Mouse (Mus musculus) MEL (cell line): ENCODE data around the gene Fyn.

Experiments
- CHD1 ChIP-seq: IDR thresholded peaks from 2 replicates; pipeline ENCODE4 v1.6.1; 2012; ENCODE audit warnings: low read depth, mild to moderate bottlenecking, inconsistent platforms, low read length, improper control_type of control experiment
- CTCF ChIP-seq, 3 experiments: IDR thresholded peaks in 2 of 3; conservative IDR thresholded peaks in 1 of 3; 2 replicates each; pipeline ENCODE4 v1.5.1; 2011 to 2012; ENCODE audit warnings: low read length in 3 of 3, low read depth in 2 of 3, mild to moderate bottlenecking in 2 of 3, improper control_type of control experiment in 1 of 3, inconsistent platforms in 1 of 3, mixed read lengths in 1 of 3, moderate library complexity in 1 of 3; ENCODE audit not compliant: control insufficient read depth in 1 of 3, insufficient read depth in 1 of 3, poor library complexity in 1 of 3, severe bottlenecking in 1 of 3
- E2F4 ChIP-seq: IDR thresholded peaks from 2 replicates; pipeline ENCODE4 v1.6.1; 2011; ENCODE audit warnings: low read depth, low read length, improper control_type of control experiment, borderline replicate concordance
- EP300 ChIP-seq, 2 experiments: IDR thresholded peaks; 2 replicates each; pipeline ENCODE4 v1.6.1; 2011; ENCODE audit warnings: improper control_type of control experiment in 2 of 2, low read length in 2 of 2, low read depth in 1 of 2, mild to moderate bottlenecking in 1 of 2
- GATA1 ChIP-seq: IDR thresholded peaks from 2 replicates; pipeline ENCODE4 v1.6.1; 2011; ENCODE audit warnings: low read depth, low read length, improper control_type of control experiment
- MYB ChIP-seq: IDR thresholded peaks from 2 replicates; pipeline ENCODE4 v1.6.1; 2011; ENCODE audit warnings: mild to moderate bottlenecking, low read depth, low read length, improper control_type of control experiment
- NRF1 ChIP-seq: IDR thresholded peaks from 2 replicates; pipeline ENCODE4 v1.6.1; 2014; ENCODE audit warnings: low read depth, mild to moderate bottlenecking, inconsistent platforms, low read length, improper control_type of control experiment, moderate library complexity; ENCODE audit not compliant: poor library complexity, insufficient read depth, severe bottlenecking
- POLR2A ChIP-seq, 2 experiments: IDR thresholded peaks; 2 replicates each; pipeline ENCODE4 v1.6.1; 2011 to 2012; ENCODE audit warnings: low read length in 2 of 2, mild to moderate bottlenecking in 2 of 2, control low read depth in 1 of 2, improper control_type of control experiment in 1 of 2, low read depth in 1 of 2, moderate library complexity in 1 of 2; ENCODE audit not compliant: control insufficient read depth in 1 of 2, insufficient read depth in 1 of 2, poor library complexity in 1 of 2
- RCOR1 ChIP-seq: IDR thresholded peaks from 2 replicates; pipeline ENCODE4 v1.6.1; 2012; ENCODE audit warnings: low read depth, mild to moderate bottlenecking, inconsistent platforms, low read length, improper control_type of control experiment
- SIN3A ChIP-seq: IDR thresholded peaks from 2 replicates; pipeline ENCODE4 v1.6.1; 2012; ENCODE audit warnings: low read length, improper control_type of control experiment, inconsistent platforms
- UBTF ChIP-seq: IDR thresholded peaks from 2 replicates; pipeline ENCODE4 v1.6.1; 2012; ENCODE audit warnings: low read depth, mild to moderate bottlenecking, inconsistent platforms, low read length, improper control_type of control experiment, moderate library complexity, borderline replicate concordance; ENCODE audit not compliant: insufficient read depth
- USF1 ChIP-seq: IDR thresholded peaks from 2 replicates; pipeline ENCODE4 v1.6.1; 2014; ENCODE audit warnings: low read depth, mild to moderate bottlenecking, inconsistent platforms, low read length, improper control_type of control experiment, moderate library complexity
- USF2 ChIP-seq, 2 experiments: IDR thresholded peaks; 2 replicates each; pipeline ENCODE4 v1.6.1; 2011 to 2012; ENCODE audit warnings: improper control_type of control experiment in 2 of 2, low read length in 2 of 2, borderline replicate concordance in 1 of 2, inconsistent platforms in 1 of 2, low read depth in 1 of 2, mild to moderate bottlenecking in 1 of 2; ENCODE audit not compliant: insufficient read depth in 1 of 2
- ZMIZ1 ChIP-seq: IDR thresholded peaks from 2 replicates; pipeline ENCODE4 v1.6.1; 2012; ENCODE audit warnings: low read depth, mild to moderate bottlenecking, inconsistent platforms, low read length, improper control_type of control experiment, moderate library complexity

DNA sequence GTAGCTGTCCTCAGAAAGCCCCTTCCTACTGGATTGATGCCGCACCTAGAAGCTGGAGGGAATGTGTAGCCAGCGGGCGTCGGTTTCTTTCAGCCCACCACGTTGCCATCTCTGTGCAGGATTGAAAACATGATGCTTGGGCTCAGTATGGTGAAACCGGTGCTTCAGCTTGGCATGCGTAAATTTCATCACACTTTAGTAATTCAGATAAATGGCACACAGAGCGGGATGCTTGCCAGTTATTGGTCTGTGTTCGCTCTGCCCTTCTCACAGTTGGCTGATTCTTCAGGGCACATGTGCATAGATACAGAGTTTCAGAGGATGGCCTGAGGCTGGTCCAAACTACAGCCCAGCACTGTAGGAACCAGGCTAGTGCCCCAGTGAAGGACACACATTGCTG is 53.1 kb downstream of the Fyn start:
- TF ChIP-seq CTCF (IDR thresholded peaks at IDR 0.05 in 2 of 3, conservative IDR thresholded peaks at IDR 0.05 in 1 of 3; ENCODE audit: control insufficient read depth in 1 of 3, insufficient read depth in 1 of 3, low read depth in 2 of 3, low read length in 3 of 3, poor library complexity in 1 of 3, severe bottlenecking in 1 of 3) = no peak
- TF ChIP-seq GATA1 = no peak
- TF ChIP-seq EP300 (IDR thresholded peaks at IDR 0.05; ENCODE audit: low read depth in 1 of 2, low read length in 2 of 2) = no peak
- no peak for TF ChIP-seq ZMIZ1
- TF ChIP-seq RCOR1 = no peak
- no peak for TF ChIP-seq POLR2A (IDR thresholded peaks at IDR 0.05; ENCODE audit: control insufficient read depth in 1 of 2, insufficient read depth in 1 of 2, low read depth in 1 of 2, low read length in 2 of 2, poor library complexity in 1 of 2)
- TF ChIP-seq SIN3A = no peak
- TF ChIP-seq NRF1 = no peak
- no peak for TF ChIP-seq CHD1
- TF ChIP-seq E2F4 = no peak
- no peak for TF ChIP-seq USF1
- no peak for TF ChIP-seq USF2 (IDR thresholded peaks at IDR 0.05; ENCODE audit: borderline replicate concordance in 1 of 2, insufficient read depth in 1 of 2, low read depth in 1 of 2, low read length in 2 of 2)
- no peak for TF ChIP-seq MYB
- no peak for TF ChIP-seq UBTF
